Mouse (Mus musculus) MEL (cell line): ENCODE results near the gene Srpx.

Experiments
- CTCF ChIP-seq, 3 experiments: IDR thresholded peaks in 2 of 3; conservative IDR thresholded peaks in 1 of 3; 2 replicates each; pipeline ENCODE4 v1.5.1; 2011 to 2012; ENCODE audit warnings: low read length in 3 of 3, low read depth in 2 of 3, mild to moderate bottlenecking in 2 of 3, improper control_type of control experiment in 1 of 3, inconsistent platforms in 1 of 3, mixed read lengths in 1 of 3, moderate library complexity in 1 of 3; ENCODE audit not compliant: control insufficient read depth in 1 of 3, insufficient read depth in 1 of 3, poor library complexity in 1 of 3, severe bottlenecking in 1 of 3
- ELF1 ChIP-seq: IDR thresholded peaks from 2 replicates; pipeline ENCODE4 v1.6.1; 2014; ENCODE audit warnings: low read depth, mild to moderate bottlenecking, inconsistent platforms, low read length, improper control_type of control experiment, moderate library complexity
- EP300 ChIP-seq, 2 experiments: IDR thresholded peaks; 2 replicates each; pipeline ENCODE4 v1.6.1; 2011; ENCODE audit warnings: improper control_type of control experiment in 2 of 2, low read length in 2 of 2, low read depth in 1 of 2, mild to moderate bottlenecking in 1 of 2
- MXI1 ChIP-seq: IDR thresholded peaks from 2 replicates; pipeline ENCODE4 v1.6.1; 2011; ENCODE audit warnings: mild to moderate bottlenecking, low read depth, low read length, improper control_type of control experiment
- MYC ChIP-seq: IDR thresholded peaks from 2 replicates; pipeline ENCODE4 v1.6.1; 2011; ENCODE audit warnings: low read depth, mild to moderate bottlenecking, low read length, improper control_type of control experiment, moderate library complexity
- POLR2A ChIP-seq, 2 experiments: IDR thresholded peaks; 2 replicates each; pipeline ENCODE4 v1.6.1; 2011 to 2012; ENCODE audit warnings: low read length in 2 of 2, mild to moderate bottlenecking in 2 of 2, control low read depth in 1 of 2, improper control_type of control experiment in 1 of 2, low read depth in 1 of 2, moderate library complexity in 1 of 2; ENCODE audit not compliant: control insufficient read depth in 1 of 2, insufficient read depth in 1 of 2, poor library complexity in 1 of 2
- POLR2AphosphoS2 ChIP-seq: IDR thresholded peaks from 2 replicates; pipeline ENCODE4 v1.6.1; 2011; ENCODE audit warnings: low read length, improper control_type of control experiment
- POLR2AphosphoS5 ChIP-seq: IDR thresholded peaks from 2 replicates; pipeline ENCODE4 v1.6.1; 2012; ENCODE audit warnings: low read depth, borderline replicate concordance, mild to moderate bottlenecking, inconsistent platforms, low read length, moderate library complexity, mixed read lengths
- SIN3A ChIP-seq: IDR thresholded peaks from 2 replicates; pipeline ENCODE4 v1.6.1; 2012; ENCODE audit warnings: low read length, improper control_type of control experiment, inconsistent platforms
- USF2 ChIP-seq, 2 experiments: IDR thresholded peaks; 2 replicates each; pipeline ENCODE4 v1.6.1; 2011 to 2012; ENCODE audit warnings: improper control_type of control experiment in 2 of 2, low read length in 2 of 2, borderline replicate concordance in 1 of 2, inconsistent platforms in 1 of 2, low read depth in 1 of 2, mild to moderate bottlenecking in 1 of 2; ENCODE audit not compliant: insufficient read depth in 1 of 2
- ZC3H11A ChIP-seq: IDR thresholded peaks from 2 replicates; pipeline ENCODE4 v1.6.1; 2012; ENCODE audit warnings: low read depth, mild to moderate bottlenecking, inconsistent platforms, low read length, improper control_type of control experiment
- ZMIZ1 ChIP-seq: IDR thresholded peaks from 2 replicates; pipeline ENCODE4 v1.6.1; 2012; ENCODE audit warnings: low read depth, mild to moderate bottlenecking, inconsistent platforms, low read length, improper control_type of control experiment, moderate library complexity
- ZNF384 ChIP-seq: IDR thresholded peaks from 2 replicates; pipeline ENCODE4 v1.6.1; 2012; ENCODE audit warnings: low read depth, mild to moderate bottlenecking, inconsistent platforms, low read length, improper control_type of control experiment

DNA sequence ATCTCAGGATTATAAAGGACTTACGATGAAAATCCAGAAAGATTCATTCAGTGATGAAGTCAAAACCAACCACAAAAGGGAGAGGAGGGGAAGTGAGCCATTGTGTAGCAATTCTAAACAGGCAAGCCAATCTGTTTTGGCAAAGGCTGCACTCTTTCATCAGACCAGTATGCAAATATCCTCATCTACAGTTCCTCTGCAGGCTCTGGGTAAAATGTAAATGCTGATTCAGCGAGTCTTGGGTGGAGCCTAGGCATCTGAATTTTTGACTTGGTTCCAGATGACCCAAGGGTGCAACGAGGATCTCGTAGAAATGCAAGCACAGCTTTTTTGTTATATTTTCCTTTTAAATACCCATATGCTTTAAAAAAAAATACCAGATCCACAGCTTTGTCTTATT, 9.0 kb downstream of the Srpx start:
- TF ChIP-seq CTCF (IDR thresholded peaks at IDR 0.05 in 2 of 3, conservative IDR thresholded peaks at IDR 0.05 in 1 of 3; ENCODE audit: control insufficient read depth in 1 of 3, insufficient read depth in 1 of 3, low read depth in 2 of 3, low read length in 3 of 3, poor library complexity in 1 of 3, severe bottlenecking in 1 of 3), result no peak
- TF ChIP-seq MXI1, result no peak
- TF ChIP-seq USF2 (IDR thresholded peaks at IDR 0.05; ENCODE audit: borderline replicate concordance in 1 of 2, insufficient read depth in 1 of 2, low read depth in 1 of 2, low read length in 2 of 2), result no peak
- no peak for TF ChIP-seq ZC3H11A
- TF ChIP-seq EP300 (IDR thresholded peaks at IDR 0.05; ENCODE audit: low read depth in 1 of 2, low read length in 2 of 2), result no peak
- no peak for TF ChIP-seq POLR2AphosphoS5
- TF ChIP-seq POLR2A (IDR thresholded peaks at IDR 0.05; ENCODE audit: control insufficient read depth in 1 of 2, insufficient read depth in 1 of 2, low read depth in 1 of 2, low read length in 2 of 2, poor library complexity in 1 of 2), result no peak
- no peak for TF ChIP-seq ZMIZ1
- no peak for TF ChIP-seq ELF1
- no peak for TF ChIP-seq SIN3A
- TF ChIP-seq ZNF384, result no peak
- TF ChIP-seq POLR2AphosphoS2, result no peak
- no peak for TF ChIP-seq MYC
